Mouse (Mus musculus): ENCODE measurements around the gene Gcsh. TPM values are rescaled to one million over a fixed set of nuclear protein-coding genes. Genes with fewer than 3 reads are reported as not detected.
A peak's percentile ranks its signal among the peaks of the same experiment; 100 is the strongest.

The Gcsh gene
- total RNA-seq (2014; rRNA removed) = 50.2 and 58.5 TPM in 2 replicates
- polyA plus RNA-seq (2015; fragmentation: Nextera tagmentation; extraction: Ambion mirVana) = 87.0 and 92.0 TPM in 2 replicates

GRCm38 (mm10) chr8:116993095-116993867 lies at the start of gene Gcsh:
Gene Gcsh (minus strand): TSS chr8:116993537.
- TF ChIP-seq CTCF (IDR thresholded peaks at IDR 0.05; ENCODE audit: low read depth) = no peak
- Histone ChIP-seq H3K36me3 (ENCODE audit: insufficient read depth) (no peaks in the 10 kb centered on the region), H3K4me2 (ENCODE audit: low read depth) (peak within 1 kb of the TSS; percentile 86), H3K4me1 (ENCODE audit: insufficient read depth) (peaks cover 9% of the 10 kb centered on the region; the same call in 1 of the 2 replicates), H3K9ac (peak within 1 kb of the TSS; percentile 58), H3K27me3 (ENCODE audit: insufficient read depth, low read length) (no peaks in the 10 kb centered on the region), H3K9me3 (ENCODE audit: low read length) (no peaks in the 10 kb centered on the region), H3K4me3 (ENCODE audit: low read depth, low read length) (peak within 1 kb of the TSS; percentile 66), H3K27ac (ENCODE audit: low read depth, low read length) (0 out of 2 replicates have a peak within 1 kb of the TSS, but pooled peaks have one; percentile 29)
- 1% methylated on average over 56 of the region's 56 CpGs for WGBS
- ATAC-seq (peak; percentile 100), DNase-seq (peak; percentile 97)

GRCm38 (mm10) chr8:117039843-117040242 lies 46.5 kb upstream of the Gcsh start:
- H3K9ac ChIP-seq = no peak overlapping the region
- WGBS = 31% methylated on average over 7 of the region's 7 CpGs
- H3K4me1 ChIP-seq (ENCODE audit: insufficient read depth) = peaks cover 3% of the 10 kb centered on the region; the same call in 1 of the 2 replicates
- DNase-seq (peak; percentile 53), ATAC-seq (peak; percentile 71)
- H3K27me3 ChIP-seq (ENCODE audit: insufficient read depth, low read length) = no peaks in the 10 kb centered on the region
- H3K9me3 ChIP-seq (ENCODE audit: low read length) = no peaks in the 10 kb centered on the region
- H3K4me2 ChIP-seq (ENCODE audit: low read depth) = no peak overlapping the region
- no peak overlapping the region for H3K4me3 ChIP-seq (ENCODE audit: low read depth, low read length)
- no peak for TF ChIP-seq CTCF (IDR thresholded peaks at IDR 0.05; ENCODE audit: low read depth)
- no peak overlapping the region for H3K27ac ChIP-seq (ENCODE audit: low read depth, low read length)
- H3K36me3 ChIP-seq (ENCODE audit: insufficient read depth) = no peaks in the 10 kb centered on the region

GRCm38 (mm10) chr8:117037374-117037935 lies 44.1 kb upstream of the Gcsh start:
- Histone ChIP-seq H3K27ac (ENCODE audit: low read depth, low read length) (no peak overlapping the region), H3K9me3 (ENCODE audit: low read length) (no peaks in the 10 kb centered on the region), H3K9ac (no peak overlapping the region), H3K4me1 (ENCODE audit: insufficient read depth) (peaks cover 3% of the 10 kb centered on the region; the same call in 1 of the 2 replicates), H3K4me2 (ENCODE audit: low read depth) (no peak overlapping the region), H3K36me3 (ENCODE audit: insufficient read depth) (no peaks in the 10 kb centered on the region), H3K27me3 (ENCODE audit: insufficient read depth, low read length) (no peaks in the 10 kb centered on the region), H3K4me3 (ENCODE audit: low read depth, low read length) (no peak overlapping the region)
- no peak for TF ChIP-seq CTCF (IDR thresholded peaks at IDR 0.05; ENCODE audit: low read depth)
- WGBS = 85% methylated on average over 7 of the region's 7 CpGs
- ATAC-seq = no peak
- DNase-seq = no peak

DNA sequence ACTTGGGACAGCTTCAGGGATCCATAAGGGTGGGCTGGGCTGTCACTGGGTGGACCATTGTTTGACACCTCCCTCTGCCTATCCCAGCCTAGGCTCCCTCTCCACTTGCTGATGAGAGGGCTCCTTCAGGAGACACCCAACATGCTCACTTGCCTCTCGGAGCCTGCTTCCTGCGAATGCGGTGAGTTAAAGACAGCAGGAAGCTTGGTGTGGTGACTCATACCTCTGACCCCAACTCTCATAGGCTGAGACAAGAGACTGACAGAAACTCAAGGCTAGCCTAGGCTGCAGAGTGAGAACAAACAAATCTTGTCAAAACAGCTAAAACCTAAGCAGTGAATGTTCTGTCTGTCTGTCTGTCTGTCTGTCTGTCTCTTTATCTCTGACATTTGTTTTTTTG lies 40.1 kb upstream of the Gcsh start:
- no peaks in the 10 kb centered on the region for H3K4me1 ChIP-seq (ENCODE audit: insufficient read depth)
- no peak overlapping the region for H3K27ac ChIP-seq (ENCODE audit: low read depth, low read length)
- H3K9ac ChIP-seq = no peak overlapping the region
- TF ChIP-seq CTCF (IDR thresholded peaks at IDR 0.05; ENCODE audit: low read depth) = no peak
- 89% methylated on average over 3 of the region's 3 CpGs for WGBS
- no peaks in the 10 kb centered on the region for H3K36me3 ChIP-seq (ENCODE audit: insufficient read depth)
- no peak for ATAC-seq
- no peaks in the 10 kb centered on the region for H3K9me3 ChIP-seq (ENCODE audit: low read length)
- H3K4me3 ChIP-seq (ENCODE audit: low read depth, low read length) = no peak overlapping the region
- H3K4me2 ChIP-seq (ENCODE audit: low read depth) = no peak overlapping the region
- DNase-seq = no peak
- H3K27me3 ChIP-seq (ENCODE audit: insufficient read depth, low read length) = no peaks in the 10 kb centered on the region

- Histone ChIP-seq H3K4me1 (ENCODE audit: insufficient read depth) (no peaks in the 10 kb centered on the region), H3K9me3 (ENCODE audit: low read length) (no peaks in the 10 kb centered on the region), H3K4me2 (ENCODE audit: low read depth) (no peak overlapping the region), H3K9ac (no peak overlapping the region), H3K4me3 (ENCODE audit: low read depth, low read length) (no peak overlapping the region), H3K27ac (ENCODE audit: low read depth, low read length) (no peak overlapping the region), H3K27me3 (ENCODE audit: insufficient read depth, low read length) (no peaks in the 10 kb centered on the region), H3K36me3 (ENCODE audit: insufficient read depth) (no peaks in the 10 kb centered on the region)
- DNase-seq (no peak), ATAC-seq (no peak)
- 87% methylated on average over 8 of the region's 8 CpGs for WGBS
- no peak for TF ChIP-seq CTCF (IDR thresholded peaks at IDR 0.05; ENCODE audit: low read depth)
These were observed 39.3 kb upstream of the Gcsh start for GRCm38 (mm10) chr8:117032609-117033008.

DNA sequence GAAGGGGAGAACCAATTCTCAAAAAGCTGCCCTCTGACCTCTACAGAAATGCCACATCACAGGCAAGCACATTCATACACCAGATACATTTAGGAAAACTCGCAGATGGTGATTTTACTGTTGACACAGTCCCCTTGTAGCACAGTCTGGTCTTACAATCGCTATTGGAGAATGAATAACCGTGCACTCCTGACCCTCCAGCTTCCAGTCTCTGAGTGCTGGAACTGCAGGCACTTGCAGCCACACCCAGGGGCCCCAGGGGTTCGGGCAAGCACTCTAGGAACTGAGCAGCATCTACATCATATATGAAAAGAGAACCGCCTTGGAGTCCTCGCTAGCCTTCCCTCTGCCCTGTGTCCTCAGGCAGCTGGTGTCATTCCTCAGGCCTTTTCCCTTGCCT lies 38.1 kb upstream of the Gcsh start:
- ATAC-seq (no peak), DNase-seq (no peak)
- Histone ChIP-seq H3K27ac (ENCODE audit: low read depth, low read length) (no peak overlapping the region), H3K4me2 (ENCODE audit: low read depth) (no peak overlapping the region), H3K4me3 (ENCODE audit: low read depth, low read length) (no peak overlapping the region), H3K9ac (no peak overlapping the region), H3K36me3 (ENCODE audit: insufficient read depth) (no peaks in the 10 kb centered on the region), H3K27me3 (ENCODE audit: insufficient read depth, low read length) (no peaks in the 10 kb centered on the region), H3K4me1 (ENCODE audit: insufficient read depth) (no peaks in the 10 kb centered on the region), H3K9me3 (ENCODE audit: low read length) (no peaks in the 10 kb centered on the region)
- 70% methylated on average over 6 of the region's 6 CpGs for WGBS
- TF ChIP-seq CTCF (IDR thresholded peaks at IDR 0.05; ENCODE audit: low read depth) = no peak

GRCm38 (mm10) chr8:117028686-117029085 lies 35.3 kb upstream of the Gcsh start:
- no peak overlapping the region for H3K4me3 ChIP-seq (ENCODE audit: low read depth, low read length)
- H3K9ac ChIP-seq = no peak overlapping the region
- WGBS = 89% methylated on average over 10 of the region's 10 CpGs
- H3K36me3 ChIP-seq (ENCODE audit: insufficient read depth) = no peaks in the 10 kb centered on the region
- H3K4me1 ChIP-seq (ENCODE audit: insufficient read depth) = no peaks in the 10 kb centered on the region
- H3K27ac ChIP-seq (ENCODE audit: low read depth, low read length) = no peak overlapping the region
- DNase-seq (no peak), ATAC-seq (no peak)
- TF ChIP-seq CTCF (IDR thresholded peaks at IDR 0.05; ENCODE audit: low read depth) = no peak
- H3K27me3 ChIP-seq (ENCODE audit: insufficient read depth, low read length) = no peaks in the 10 kb centered on the region
- H3K9me3 ChIP-seq (ENCODE audit: low read length) = no peaks in the 10 kb centered on the region
- no peak overlapping the region for H3K4me2 ChIP-seq (ENCODE audit: low read depth)
